Mouse (Mus musculus): Measurements from ENCODE around the gene Slc9a3. TPM values are rescaled to one million over a fixed set of nuclear protein-coding genes. Genes with fewer than 3 reads are reported as not detected.

Slc9a3 gene
- polyA plus RNA-seq, 1 experiment from 2014 or later = not detected

GRCm38 (mm10) chr13:74218441-74218840 is 97.2 kb downstream of the Slc9a3 start:
- no peak for ATAC-seq (ENCODE audit: extremely low read depth, insufficient number of reproducible peaks, low FRiP score, low TSS enrichment)
- H3K4me3 ChIP-seq = no peak overlapping the region
- H3K27ac ChIP-seq (replicated peaks) = no peak overlapping the region
- H3K27me3 ChIP-seq (replicated peaks) = peaks cover 17% of the 10 kb centered on the region; the same call in 1 of the 2 replicates
- no peaks in the 10 kb centered on the region for H3K9me3 ChIP-seq
- 55% methylated on average over 3 of the region's 3 CpGs for WGBS
- H3K4me2 ChIP-seq = no peak overlapping the region
- no peak overlapping the region for H3K9ac ChIP-seq
- H3K36me3 ChIP-seq = no peaks in the 10 kb centered on the region
- H3K4me1 ChIP-seq = no peaks in the 10 kb centered on the region

Other genes with a start within 250 kb of the Slc9a3 start
- 32.0 and 35.2 TPM in 2 replicates for gene Trip13, start 183.7 kb upstream of the Slc9a3 start, polyA plus RNA-seq (2015; fragmentation: Nextera tagmentation; extraction: Ambion mirVana)
- 37.4 and 38.7 TPM in 2 replicates for gene Brd9, start 183.6 kb upstream of the Slc9a3 start, polyA plus RNA-seq (2015; fragmentation: Nextera tagmentation; extraction: Ambion mirVana)
- not detected in 2 replicates for gene Zdhhc11, start 157.6 kb upstream of the Slc9a3 start, polyA plus RNA-seq (2015; fragmentation: Nextera tagmentation; extraction: Ambion mirVana)
- gene Tppp, start 112.0 kb upstream of the Slc9a3 start, polyA plus RNA-seq (2015; fragmentation: Nextera tagmentation; extraction: Ambion mirVana) = 3.2 and 3.6 TPM in 2 replicates
- 11.5 and 11.7 TPM in 2 replicates for gene Cep72, start 59.2 kb upstream of the Slc9a3 start, polyA plus RNA-seq (2015; fragmentation: Nextera tagmentation; extraction: Ambion mirVana)
- 46.9 and 56.7 TPM in 2 replicates for gene Exoc3, start 87.3 kb downstream of the Slc9a3 start, polyA plus RNA-seq (2015; fragmentation: Nextera tagmentation; extraction: Ambion mirVana)
- gene Ahrr, start 170.9 kb downstream of the Slc9a3 start, polyA plus RNA-seq (2015; fragmentation: Nextera tagmentation; extraction: Ambion mirVana) = 0.51 and 0.61 TPM in 2 replicates
- gene Pdcd6, start 196.1 kb downstream of the Slc9a3 start, polyA plus RNA-seq (2015; fragmentation: Nextera tagmentation; extraction: Ambion mirVana) = 82.5 and 102 TPM in 2 replicates
- gene Sdha, start 228.8 kb downstream of the Slc9a3 start, polyA plus RNA-seq (2015; fragmentation: Nextera tagmentation; extraction: Ambion mirVana) = 427 and 491 TPM in 2 replicates
- 38.4 and 43.3 TPM in 2 replicates for gene Ccdc127, start 228.9 kb downstream of the Slc9a3 start, polyA plus RNA-seq (2015; fragmentation: Nextera tagmentation; extraction: Ambion mirVana)
- gene Lrrc14b, start 242.5 kb downstream of the Slc9a3 start, polyA plus RNA-seq (2015; fragmentation: Nextera tagmentation; extraction: Ambion mirVana) = 2.6 and 3.2 TPM in 2 replicates

Measured in heart, embryonic 13.5 days (tissue).